Mouse (Mus musculus) liver, embryonic 14.5 days (tissue): ENCODE measurements around the gene Ankle1.
"Not testable (repeated sequence)": the region's sequence is repeated elsewhere in the genome, so short reads cannot be mapped to it uniquely, and the experiment has no call there.

Experiments
- CTCF ChIP-seq: IDR thresholded peaks from 2 replicates; pipeline ENCODE4 v1.5.1; 2016; ENCODE audit warnings: antibody characterized with exemption, low read depth, control low read depth
- EP300 ChIP-seq: IDR thresholded peaks from 2 replicates; pipeline ENCODE4 v1.6.1; 2016; ENCODE audit warnings: antibody characterized with exemption, low read depth

GRCm38 (mm10) chr8:71432935-71433334, 27.1 kb downstream of the Ankle1 start:
- TF ChIP-seq CTCF, EP300: not testable (repeated sequence)
